Mouse (Mus musculus) naive thymus-derived CD4-positive, alpha-beta T cell, adult 2 months (primary cell): ENCODE results near the gene Tma7.

Source experiments
- DNase-seq: peaks from one replicate; pipeline ENCODE4 v3.0.0-alpha.2; 2011; ENCODE audit warnings: low read depth

The Tma7 gene

GRCm38 (mm10) chr9:109102541-109102940 lies 20.2 kb upstream of the Tma7 start:
- no peak for DNase-seq

- no peak for DNase-seq
Measured at GRCm38 (mm10) chr9:109101933-109102445, 19.6 kb upstream of the Tma7 start.

GRCm38 (mm10) chr9:109100307-109100928 lies 18.0 kb upstream of the Tma7 start:
- no peak for DNase-seq

- no peak for DNase-seq
Measured at GRCm38 (mm10) chr9:109098969-109099368, 16.6 kb upstream of the Tma7 start.

- DNase-seq = no peak
Measured at GRCm38 (mm10) chr9:109098366-109098765, 16.0 kb upstream of the Tma7 start.

GRCm38 (mm10) chr9:109097831-109098230 lies 15.4 kb upstream of the Tma7 start:
- no peak for DNase-seq

- DNase-seq = no peak
Measured at GRCm38 (mm10) chr9:109097291-109097690, 14.9 kb upstream of the Tma7 start.

- DNase-seq = no peak
Measured at GRCm38 (mm10) chr9:109096856-109097255, 14.5 kb upstream of the Tma7 start.

- DNase-seq = no peak
Measured at GRCm38 (mm10) chr9:109096251-109096661, 13.9 kb upstream of the Tma7 start.

- DNase-seq = peak; percentile 73
Measured at GRCm38 (mm10) chr9:109095137-109095982, 13.0 kb upstream of the Tma7 start, which contains the start of gene Plxnb1. Plxnb1 (plus strand) TSS chr9:109095389.

GRCm38 (mm10) chr9:109094553-109095136 lies 12.3 kb upstream of the Tma7 start:
- DNase-seq = peak; percentile 23

- no peak for DNase-seq
Measured at GRCm38 (mm10) chr9:109093786-109094552, 11.6 kb upstream of the Tma7 start.

- DNase-seq = no peak
Measured at GRCm38 (mm10) chr9:109092799-109093198, 10.4 kb upstream of the Tma7 start.

- DNase-seq = no peak
Measured at GRCm38 (mm10) chr9:109091802-109092201, 9.4 kb upstream of the Tma7 start.

GRCm38 (mm10) chr9:109090446-109090845 lies 8.1 kb upstream of the Tma7 start:
- DNase-seq = no peak

- no peak for DNase-seq
Measured at GRCm38 (mm10) chr9:109087987-109088386, 5.6 kb upstream of the Tma7 start.

- DNase-seq = peak; percentile 55
Measured at GRCm38 (mm10) chr9:109084922-109085321, 2.5 kb upstream of the Tma7 start.

GRCm38 (mm10) chr9:109081749-109082123 lies 651 bp downstream of the Tma7 start:
- DNase-seq = no peak

- DNase-seq = no peak
Measured at GRCm38 (mm10) chr9:109080516-109080915, 1.9 kb downstream of the Tma7 start.

- peak; percentile 87 for DNase-seq
Measured at GRCm38 (mm10) chr9:109073661-109074573, 8.5 kb downstream of the Tma7 start, which contains the start of gene Atrip. Atrip (minus strand) TSS chr9:109074124.
